Mouse (Mus musculus): ENCODE results near the gene Nfam1. TPM values are rescaled to one million over a fixed set of nuclear protein-coding genes. Genes with fewer than 3 reads are reported as not detected.

Gene Nfam1
- polyA plus RNA-seq, 1 experiment, result 254 TPM

DNA sequence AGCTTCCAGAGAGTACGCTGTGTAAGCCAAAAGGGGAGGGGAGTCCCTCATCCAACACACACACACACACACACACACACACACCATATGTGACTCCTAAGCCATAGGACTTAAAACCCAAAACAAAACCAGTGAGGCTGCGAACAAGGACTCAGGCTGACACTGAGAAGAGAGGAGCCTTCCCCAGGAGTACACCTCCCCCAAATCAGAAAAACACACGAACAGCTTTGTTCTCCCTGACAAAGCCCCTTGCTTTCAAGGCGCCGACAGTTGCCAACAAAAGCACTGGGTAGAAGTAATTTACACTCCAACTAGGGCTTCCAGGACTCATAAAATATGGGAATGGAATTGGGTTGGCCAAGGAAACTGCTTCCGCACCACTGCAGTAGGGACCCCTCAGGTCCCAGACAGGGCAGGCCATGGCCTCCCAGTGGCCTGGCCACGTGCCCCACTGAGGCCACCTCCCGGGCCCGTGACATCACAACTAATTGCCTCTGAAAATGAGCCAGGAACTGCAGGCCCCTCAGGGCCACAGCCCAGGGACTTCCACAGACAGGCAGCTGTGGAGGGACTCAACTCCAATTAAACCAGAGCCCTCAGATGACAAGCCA, 49.6 kb downstream of the Nfam1 start:
- TF ChIP-seq CTCF (IDR thresholded peaks at IDR 0.05; ENCODE audit: low read depth, low read length) (no peak), POLR2A (IDR thresholded peaks at IDR 0.05; ENCODE audit: borderline replicate concordance, low read depth, low read length) (no peak)
- no peak overlapping the region for H3K4me3 ChIP-seq (ENCODE audit: insufficient read depth, low read length)
- peaks cover 1% of the 10 kb centered on the region; the same call in 1 of the 2 replicates for H3K4me1 ChIP-seq (ENCODE audit: control insufficient read depth, insufficient read depth, low read length)
- no peak overlapping the region for H3K27ac ChIP-seq (ENCODE audit: insufficient read depth, low read depth, low read length)

DNA sequence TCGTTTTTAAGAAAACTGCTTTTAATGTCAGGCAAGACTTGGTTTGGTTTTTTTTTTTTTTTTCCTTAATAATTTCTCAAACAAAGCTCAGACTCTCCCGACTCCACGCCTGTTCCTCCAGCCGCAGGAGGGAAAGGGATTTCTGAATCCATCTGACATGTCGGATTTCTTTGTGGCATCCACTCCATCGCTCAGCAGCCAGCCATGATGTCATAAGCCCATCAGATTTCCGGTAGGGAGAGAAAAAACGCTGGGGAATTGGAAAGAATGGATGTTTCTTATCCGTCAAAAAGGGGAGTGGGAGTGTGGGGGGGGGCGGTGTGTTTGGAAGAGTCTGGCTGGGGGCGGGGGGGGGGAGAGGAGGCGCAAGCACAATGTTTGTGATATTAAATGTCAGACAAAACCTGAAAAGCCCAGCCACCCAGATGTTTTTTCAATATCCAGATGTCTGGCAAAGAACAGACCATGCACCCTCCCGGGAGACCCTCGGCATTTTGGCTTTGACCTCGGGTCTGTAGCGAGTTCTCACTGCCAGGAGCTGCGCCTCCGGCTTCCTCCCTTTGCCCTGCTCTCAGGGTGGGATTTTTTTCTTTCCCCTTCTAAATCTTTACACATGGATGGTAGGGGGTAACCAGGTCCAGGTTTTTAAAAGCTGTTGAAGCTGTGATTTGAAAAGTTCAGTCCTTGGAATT, 50.2 kb downstream of the Nfam1 start:
- no peaks in the 10 kb centered on the region for H3K4me1 ChIP-seq (ENCODE audit: control insufficient read depth, insufficient read depth, low read length)
- H3K27ac ChIP-seq (ENCODE audit: insufficient read depth, low read depth, low read length), result no peak overlapping the region
- H3K4me3 ChIP-seq (ENCODE audit: insufficient read depth, low read length), result no peak overlapping the region
- TF ChIP-seq CTCF (IDR thresholded peaks at IDR 0.05; ENCODE audit: low read depth, low read length) (no peak), POLR2A (IDR thresholded peaks at IDR 0.05; ENCODE audit: borderline replicate concordance, low read depth, low read length) (no peak)

DNA sequence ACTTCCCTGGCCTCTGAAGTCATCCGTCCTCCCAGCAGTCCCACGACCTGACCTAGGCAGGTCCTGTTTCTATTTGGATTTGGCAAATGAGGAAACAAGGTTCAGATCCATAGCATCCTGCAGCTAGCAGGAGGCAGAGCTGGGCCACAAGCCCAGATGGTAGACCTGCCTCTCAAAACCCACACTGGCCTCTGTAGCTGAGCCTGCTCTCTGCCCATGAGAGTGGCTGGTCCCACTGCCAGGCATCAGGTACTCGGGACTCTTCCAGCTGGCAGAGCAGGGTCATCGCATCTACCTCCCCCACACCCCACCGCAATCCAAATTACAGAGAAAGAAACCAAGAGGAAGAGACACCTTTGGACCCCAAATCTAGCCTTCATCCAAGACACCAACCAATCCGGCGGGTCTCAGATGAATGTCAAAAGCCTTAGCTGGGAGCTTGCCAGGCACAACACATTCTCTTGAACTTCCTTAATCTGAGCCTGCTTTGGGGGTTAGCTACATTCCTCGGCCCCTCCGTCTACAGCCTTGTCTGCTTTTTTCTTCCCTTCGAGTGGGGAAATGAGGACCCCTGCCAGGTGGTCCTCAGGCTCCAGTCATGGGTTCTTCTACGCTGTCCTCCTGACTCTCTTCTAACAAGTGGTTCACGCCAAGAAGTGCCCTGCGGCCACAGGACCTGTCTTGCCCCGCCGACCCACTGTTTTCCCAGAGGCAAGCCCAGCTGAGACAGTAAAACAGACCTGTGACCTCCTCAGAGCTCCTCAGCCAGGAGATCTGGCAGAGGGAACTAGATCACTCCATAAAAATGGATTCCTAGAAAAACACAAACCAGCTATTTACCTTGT, 51.2 kb downstream of the Nfam1 start:
- no peaks in the 10 kb centered on the region for H3K4me1 ChIP-seq (ENCODE audit: control insufficient read depth, insufficient read depth, low read length)
- no peak overlapping the region for H3K27ac ChIP-seq (ENCODE audit: insufficient read depth, low read depth, low read length)

DNA sequence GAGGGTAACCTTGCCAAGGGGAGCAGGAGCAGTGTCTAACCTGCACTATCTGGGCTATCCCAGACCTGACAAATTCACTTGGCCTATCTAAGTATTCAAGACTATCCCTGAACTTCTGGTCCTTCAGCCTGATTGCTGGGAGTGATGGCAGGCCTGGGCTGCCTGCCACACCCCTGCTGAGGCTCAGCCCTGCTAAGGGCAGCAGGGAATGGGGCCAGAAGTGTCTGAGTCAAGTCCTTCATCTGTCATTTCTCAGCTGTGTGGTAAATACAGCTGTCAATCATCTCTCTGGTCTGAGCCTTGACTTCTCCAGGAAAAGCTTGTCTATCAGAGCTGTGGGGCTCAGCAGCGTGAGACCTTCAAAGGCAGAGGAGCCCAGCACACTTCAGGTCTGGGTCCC, 53.6 kb downstream of the Nfam1 start:
- TF ChIP-seq POLR2A (IDR thresholded peaks at IDR 0.05; ENCODE audit: borderline replicate concordance, low read depth, low read length), result no peak
- H3K4me3 ChIP-seq (ENCODE audit: insufficient read depth, low read length), result no peak overlapping the region
- no peaks in the 10 kb centered on the region for H3K4me1 ChIP-seq (ENCODE audit: control insufficient read depth, insufficient read depth, low read length)
- no peak overlapping the region for H3K27ac ChIP-seq (ENCODE audit: insufficient read depth, low read depth, low read length)

More for the DNA sequence above, 51.2 kb downstream of the Nfam1 start:
- TF ChIP-seq CTCF (IDR thresholded peaks at IDR 0.05; ENCODE audit: low read depth, low read length), result no peak
- H3K4me3 ChIP-seq (ENCODE audit: insufficient read depth, low read length), result no peak overlapping the region

DNA sequence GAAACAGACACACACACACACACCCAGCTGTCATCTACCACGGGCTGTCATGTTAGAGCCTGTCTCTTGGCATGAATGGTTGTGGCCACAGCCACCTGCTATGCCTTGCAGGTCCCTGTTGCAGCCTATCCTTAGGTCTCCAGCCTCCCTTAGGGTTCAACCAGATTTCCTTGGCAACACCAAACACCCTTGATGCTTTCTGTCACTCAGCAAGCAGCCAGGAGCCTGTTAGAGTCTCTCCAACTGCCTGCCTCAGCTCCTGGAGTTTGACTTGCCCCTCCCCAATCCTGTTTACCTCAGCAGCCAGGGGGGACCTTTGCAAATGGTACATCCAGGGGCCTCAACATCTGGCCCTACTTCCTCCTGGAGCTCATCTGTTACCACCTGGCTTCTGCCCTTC, 58.6 kb downstream of the Nfam1 start:
- Histone ChIP-seq H3K4me3 (ENCODE audit: insufficient read depth, low read length) (no peak overlapping the region), H3K4me1 (ENCODE audit: control insufficient read depth, insufficient read depth, low read length) (no peaks in the 10 kb centered on the region), H3K27ac (ENCODE audit: insufficient read depth, low read depth, low read length) (no peak overlapping the region)
- TF ChIP-seq POLR2A (IDR thresholded peaks at IDR 0.05; ENCODE audit: borderline replicate concordance, low read depth, low read length) (no peak), CTCF (IDR thresholded peaks at IDR 0.05; ENCODE audit: low read depth, low read length) (no peak)

DNA sequence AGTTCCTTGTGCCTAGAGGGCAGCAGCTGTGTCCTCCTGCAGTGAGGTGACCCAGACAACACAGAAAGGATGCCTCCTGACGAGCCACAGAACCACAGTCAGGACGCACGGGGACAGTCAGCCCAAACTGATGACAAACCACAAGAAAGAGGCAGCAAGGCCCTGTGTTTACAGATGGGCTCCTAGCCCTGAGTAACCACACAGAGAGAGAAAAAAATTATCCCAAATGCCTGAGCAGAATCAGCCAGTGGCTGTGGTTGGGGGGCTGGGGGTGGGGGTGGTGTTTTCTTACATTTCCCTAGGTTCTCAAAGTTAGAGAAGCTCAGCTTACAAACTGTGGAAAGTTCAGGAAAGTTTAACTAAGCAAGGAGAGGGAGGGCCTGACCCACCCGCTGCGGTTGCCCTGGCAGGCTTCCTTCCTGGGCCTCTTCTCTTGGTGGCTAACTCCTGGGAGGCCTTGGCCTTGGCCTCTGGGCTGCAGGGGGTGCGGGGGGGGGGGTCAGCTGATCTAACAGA, 63.8 kb downstream of the Nfam1 start:
- H3K27ac ChIP-seq (ENCODE audit: insufficient read depth, low read depth, low read length), result no peak overlapping the region
- TF ChIP-seq CTCF (IDR thresholded peaks at IDR 0.05; ENCODE audit: low read depth, low read length) (no peak), POLR2A (IDR thresholded peaks at IDR 0.05; ENCODE audit: borderline replicate concordance, low read depth, low read length) (no peak)
- no peak overlapping the region for H3K4me3 ChIP-seq (ENCODE audit: insufficient read depth, low read length)
- no peaks in the 10 kb centered on the region for H3K4me1 ChIP-seq (ENCODE audit: control insufficient read depth, insufficient read depth, low read length)

DNA sequence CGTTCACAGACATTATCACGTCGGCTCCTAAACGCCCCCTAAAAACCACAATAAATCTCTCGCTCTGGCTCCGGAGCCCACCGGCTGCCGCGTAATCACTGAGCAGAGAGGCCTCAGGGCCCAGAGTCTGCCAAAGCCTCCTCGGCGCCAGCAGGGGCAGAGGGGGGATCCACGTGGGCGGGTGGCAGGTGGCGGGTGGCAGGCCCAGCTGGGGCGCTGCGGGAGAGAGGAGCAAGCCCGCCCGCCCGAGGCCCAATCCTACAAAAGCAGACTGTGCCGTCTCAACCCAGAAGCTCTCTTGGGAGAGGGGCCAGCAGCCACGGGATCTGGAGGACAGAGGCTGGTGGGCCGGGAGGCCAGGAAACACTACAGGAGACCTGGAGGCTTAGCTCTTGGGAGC, 64.7 kb downstream of the Nfam1 start:
- H3K27ac ChIP-seq (ENCODE audit: insufficient read depth, low read depth, low read length), result no peak overlapping the region
- no peak overlapping the region for H3K4me3 ChIP-seq (ENCODE audit: insufficient read depth, low read length)
- no peaks in the 10 kb centered on the region for H3K4me1 ChIP-seq (ENCODE audit: control insufficient read depth, insufficient read depth, low read length)
- no peak for TF ChIP-seq POLR2A (IDR thresholded peaks at IDR 0.05; ENCODE audit: borderline replicate concordance, low read depth, low read length)
- no peak for TF ChIP-seq CTCF (IDR thresholded peaks at IDR 0.05; ENCODE audit: low read depth, low read length)

DNA sequence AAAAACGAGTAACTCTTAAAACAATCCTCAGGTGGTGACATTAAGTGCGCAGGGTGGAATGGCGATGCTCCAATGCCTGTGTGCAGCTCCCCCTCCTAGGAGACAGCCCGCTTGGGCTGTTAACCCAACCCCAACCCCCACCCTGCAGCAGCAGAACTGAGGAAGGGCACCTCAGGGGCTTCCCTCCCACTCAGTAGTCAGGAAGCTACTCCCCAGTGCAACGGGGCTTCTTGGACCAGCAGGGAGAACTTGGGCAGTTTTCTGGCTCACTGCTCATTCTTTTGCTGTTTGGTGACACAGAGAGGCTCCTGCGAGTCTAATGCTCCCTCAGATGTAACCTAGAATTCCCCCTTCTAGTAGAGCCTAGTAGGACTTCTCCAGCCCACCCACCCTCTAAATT, 65.2 kb downstream of the Nfam1 start:
- no peaks in the 10 kb centered on the region for H3K4me1 ChIP-seq (ENCODE audit: control insufficient read depth, insufficient read depth, low read length)
- H3K4me3 ChIP-seq (ENCODE audit: insufficient read depth, low read length), result no peak overlapping the region
- H3K27ac ChIP-seq (ENCODE audit: insufficient read depth, low read depth, low read length), result no peak overlapping the region
- TF ChIP-seq CTCF (IDR thresholded peaks at IDR 0.05; ENCODE audit: low read depth, low read length) (no peak), POLR2A (IDR thresholded peaks at IDR 0.05; ENCODE audit: borderline replicate concordance, low read depth, low read length) (no peak)

DNA sequence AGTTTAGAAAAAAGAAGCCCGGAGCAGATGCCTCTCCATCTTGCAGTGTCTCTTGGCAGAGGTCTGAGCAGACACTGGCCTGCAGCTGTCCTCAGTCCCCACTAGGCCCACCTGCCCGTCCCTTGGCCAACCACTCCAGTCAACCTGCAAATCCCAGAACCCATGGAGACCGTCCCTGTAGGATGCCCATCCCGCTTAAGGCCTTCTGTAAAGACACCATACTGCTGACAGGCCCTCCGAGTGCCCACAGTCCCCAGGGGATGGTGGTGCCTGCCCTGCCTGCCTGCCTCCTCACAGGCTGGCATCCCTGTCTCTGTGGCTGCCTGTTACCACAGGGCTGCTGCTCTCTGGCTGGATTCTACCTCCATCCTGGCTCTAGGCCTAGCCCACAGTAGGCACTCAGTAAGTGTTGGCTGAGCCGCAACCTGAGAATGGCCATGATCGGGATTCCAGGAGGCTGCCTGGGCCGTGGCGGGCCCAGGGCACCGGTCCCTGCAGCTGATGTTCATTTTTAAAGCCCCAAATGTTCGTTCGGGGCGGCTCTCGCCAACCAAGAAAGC, 68.8 kb downstream of the Nfam1 start:
- Histone ChIP-seq H3K4me1 (ENCODE audit: control insufficient read depth, insufficient read depth, low read length) (no peaks in the 10 kb centered on the region), H3K4me3 (ENCODE audit: insufficient read depth, low read length) (no peak overlapping the region), H3K27ac (ENCODE audit: insufficient read depth, low read depth, low read length) (no peak overlapping the region)
- TF ChIP-seq POLR2A (IDR thresholded peaks at IDR 0.05; ENCODE audit: borderline replicate concordance, low read depth, low read length), result no peak

Measured in bone marrow macrophage, adult 2 months (primary cell).